Mouse (Mus musculus) hindbrain, embryonic 16.5 days (tissue): ENCODE data around the gene Smad5. TPM values are rescaled to one million over a fixed set of nuclear protein-coding genes. Genes with fewer than 3 reads are reported as not detected.

Experiments used
- ATAC-seq: fragments of 200-750 bp; cut with Nextera tagmentation; 2 replicates; pipeline ENCODE4 v1.8.0; 2017; ENCODE audit warnings: moderate TSS enrichment, moderate library complexity
- H3K27ac ChIP-seq: fragments of 300-500 bp; sonication (generic); 2 replicates; pipeline ENCODE4 v1.5.1; 2014; ENCODE audit warnings: low read depth, mild to moderate bottlenecking, control low read depth, low read length, moderate library complexity
- H3K27me3 ChIP-seq: fragments of 300-500 bp; sonication (generic); replicated peaks from 2 replicates; pipeline ENCODE4 v1.6.1; 2014; ENCODE audit warnings: low read length; ENCODE audit not compliant: control insufficient read depth, insufficient read depth
- H3K36me3 ChIP-seq: fragments of 300-500 bp; sonication (generic); 2 replicates; pipeline ENCODE4 v1.6.1; 2014; ENCODE audit warnings: mild to moderate bottlenecking, low read length, moderate library complexity, mixed read lengths; ENCODE audit not compliant: control insufficient read depth, insufficient read depth
- H3K4me1 ChIP-seq: fragments of 300-500 bp; sonication (generic); 2 replicates; pipeline ENCODE4 v1.6.1; 2014; ENCODE audit warnings: low read depth, low read length; ENCODE audit not compliant: control insufficient read depth, insufficient read depth
- H3K4me2 ChIP-seq: fragments of 300-500 bp; sonication (generic); 2 replicates; pipeline ENCODE4 v1.6.1; 2014; ENCODE audit warnings: mild to moderate bottlenecking, low read length, control low read depth, moderate library complexity
- H3K4me3 ChIP-seq: fragments of 300-500 bp; sonication (generic); 2 replicates; pipeline ENCODE4 v1.5.1; 2014; ENCODE audit warnings: mild to moderate bottlenecking, low read length, control low read depth, moderate library complexity
- H3K9ac ChIP-seq: fragments of 300-500 bp; sonication (generic); 2 replicates; pipeline ENCODE4 v1.6.1; 2014; ENCODE audit warnings: low read depth, mild to moderate bottlenecking, control low read depth, low read length, moderate library complexity
- H3K9me3 ChIP-seq: fragments of 300-500 bp; sonication (generic); 2 replicates; pipeline ENCODE4 v1.6.1; 2014; ENCODE audit warnings: mild to moderate bottlenecking, low read length, moderate library complexity; ENCODE audit not compliant: control insufficient read depth
- WGBS: fragments of 180-500 bp; shearing (Covaris S2); extraction: QIAGEN DNeasy Blood & Tissue Kit; methylation state at CpG from one replicate; pipeline ENCODE4 v1.1.7; 2014; 5-methylcytosine and 5-hydroxymethylcytosine counted together
- polyA plus RNA-seq: library from polyadenylated mRNA; unstranded; fragments of >200 nt; fragmentation: Nextera tagmentation; extraction: Ambion mirVana; gene quantifications from 2 replicates; pipeline ENCODE4 v1.2.1, GENCODE M21; 2015

Smad5 gene
- polyA plus RNA-seq, 1 experiment from 2014 or later: 17.2 TPM

- H3K27me3 ChIP-seq: no peaks in the 10 kb centered on the region
- H3K36me3 ChIP-seq: no peaks in the 10 kb centered on the region
- H3K4me2 ChIP-seq: no peak overlapping the region
- no peak for ATAC-seq
- H3K9ac ChIP-seq: no peak overlapping the region
- H3K27ac ChIP-seq: no peak overlapping the region
- WGBS: 54% methylated on average over 3 of the region's 3 CpGs
- no peaks in the 10 kb centered on the region for H3K9me3 ChIP-seq
- H3K4me3 ChIP-seq: no peak overlapping the region
- H3K4me1 ChIP-seq: peaks cover 9% of the 10 kb centered on the region
Observed at GRCm38 (mm10) chr13:56772592-56772991, 69.8 kb downstream of the Smad5 start.

- Histone ChIP-seq H3K4me3 (no peak overlapping the region), H3K9me3 (no peaks in the 10 kb centered on the region), H3K27me3 (no peaks in the 10 kb centered on the region), H3K27ac (no peak overlapping the region), H3K4me2 (no peak overlapping the region), H3K36me3 (no peaks in the 10 kb centered on the region), H3K4me1 (peaks cover 9% of the 10 kb centered on the region), H3K9ac (no peak overlapping the region)
- ATAC-seq: no peak
- 64% methylated on average over 14 of the region's 14 CpGs for WGBS
Observed at GRCm38 (mm10) chr13:56773262-56773870, 70.6 kb downstream of the Smad5 start.

GRCm38 (mm10) chr13:56774304-56774703, 71.5 kb downstream of the Smad5 start:
- Histone ChIP-seq H3K4me3 (no peak overlapping the region), H3K27me3 (no peaks in the 10 kb centered on the region), H3K4me2 (0 out of 2 replicates have a peak overlapping the region, but pooled peaks have one; percentile 5), H3K9me3 (no peaks in the 10 kb centered on the region), H3K36me3 (no peaks in the 10 kb centered on the region), H3K4me1 (peaks cover 9% of the 10 kb centered on the region), H3K9ac (peak overlapping the region; percentile 45), H3K27ac (peak overlapping the region; percentile 67)
- peak; percentile 86 for ATAC-seq
- WGBS: 9% methylated on average over 5 of the region's 5 CpGs

- Histone ChIP-seq H3K27ac (peak overlapping the region; percentile 55), H3K4me2 (no peak overlapping the region), H3K4me3 (no peak overlapping the region), H3K9ac (peak overlapping the region; percentile 1; the same call in 1 of the 2 replicates), H3K36me3 (no peaks in the 10 kb centered on the region), H3K9me3 (peaks cover 4% of the 10 kb centered on the region; the same call in 1 of the 2 replicates), H3K27me3 (no peaks in the 10 kb centered on the region), H3K4me1 (peaks cover 11% of the 10 kb centered on the region)
- 40% methylated on average over 13 of the region's 13 CpGs for WGBS
- peak; percentile 57 for ATAC-seq
Observed at GRCm38 (mm10) chr13:56780746-56781469, 78.1 kb downstream of the Smad5 start.

GRCm38 (mm10) chr13:56781697-56782096, 78.9 kb downstream of the Smad5 start:
- WGBS: 90% methylated on average over 3 of the region's 3 CpGs
- ATAC-seq: no peak
- Histone ChIP-seq H3K4me3 (no peak overlapping the region), H3K27me3 (no peaks in the 10 kb centered on the region), H3K27ac (peak overlapping the region; percentile 55; the same call in 1 of the 2 replicates), H3K9ac (no peak overlapping the region), H3K4me1 (peaks cover 11% of the 10 kb centered on the region), H3K36me3 (no peaks in the 10 kb centered on the region), H3K9me3 (peaks cover 4% of the 10 kb centered on the region; the same call in 1 of the 2 replicates), H3K4me2 (no peak overlapping the region)

GRCm38 (mm10) chr13:56782621-56783020, 79.8 kb downstream of the Smad5 start:
- no peak overlapping the region for H3K4me3 ChIP-seq
- no peaks in the 10 kb centered on the region for H3K36me3 ChIP-seq
- 83% methylated on average over 1 of the region's 1 CpGs for WGBS
- H3K9me3 ChIP-seq: peaks cover 4% of the 10 kb centered on the region; the same call in 1 of the 2 replicates
- H3K27me3 ChIP-seq: no peaks in the 10 kb centered on the region
- no peak overlapping the region for H3K4me2 ChIP-seq
- H3K4me1 ChIP-seq: peaks cover 11% of the 10 kb centered on the region
- peak; percentile 49 for ATAC-seq
- H3K9ac ChIP-seq: no peak overlapping the region
- no peak overlapping the region for H3K27ac ChIP-seq

GRCm38 (mm10) chr13:56790683-56791082, 87.9 kb downstream of the Smad5 start:
- no peaks in the 10 kb centered on the region for H3K36me3 ChIP-seq
- no peak overlapping the region for H3K4me3 ChIP-seq
- no peak for ATAC-seq
- no peaks in the 10 kb centered on the region for H3K27me3 ChIP-seq
- H3K27ac ChIP-seq: no peak overlapping the region
- 93% methylated on average over 3 of the region's 3 CpGs for WGBS
- peaks cover 6% of the 10 kb centered on the region; the same call in 1 of the 2 replicates for H3K4me1 ChIP-seq
- no peaks in the 10 kb centered on the region for H3K9me3 ChIP-seq
- H3K9ac ChIP-seq: no peak overlapping the region
- H3K4me2 ChIP-seq: no peak overlapping the region

Other genes starting within 250 kb of the Smad5 start
- not detected in 2 replicates for gene Il9, start 220.8 kb upstream of the Smad5 start, polyA plus RNA-seq
- 2.9 and 4.6 TPM in 2 replicates for gene Fbxl21, start 180.5 kb upstream of the Smad5 start, polyA plus RNA-seq
- not detected in 2 replicates for gene Lect2, start 154.5 kb upstream of the Smad5 start, polyA plus RNA-seq
- 6.3 and 7.9 TPM in 2 replicates for gene Tgfbi, start 93.5 kb upstream of the Smad5 start, polyA plus RNA-seq
- 2.5 and 2.8 TPM in 2 replicates for gene Gm45623, start 50.8 kb downstream of the Smad5 start, polyA plus RNA-seq
- gene Trpc7, start 193.0 kb downstream of the Smad5 start, polyA plus RNA-seq: 5.2 and 6.3 TPM in 2 replicates